Mouse (Mus musculus) cerebellum, adult 18-20 months (tissue): Measurements from ENCODE around the gene Ireb2.
"Not testable (repeated sequence)": the region's sequence is repeated elsewhere in the genome, so short reads cannot be mapped to it uniquely, and the experiment has no call there.

Experiments used
- DNase-seq, 2 experiments: peaks; one replicate each; pipeline ENCODE4 v3.0.0; 2021

The Ireb2 gene

DNA sequence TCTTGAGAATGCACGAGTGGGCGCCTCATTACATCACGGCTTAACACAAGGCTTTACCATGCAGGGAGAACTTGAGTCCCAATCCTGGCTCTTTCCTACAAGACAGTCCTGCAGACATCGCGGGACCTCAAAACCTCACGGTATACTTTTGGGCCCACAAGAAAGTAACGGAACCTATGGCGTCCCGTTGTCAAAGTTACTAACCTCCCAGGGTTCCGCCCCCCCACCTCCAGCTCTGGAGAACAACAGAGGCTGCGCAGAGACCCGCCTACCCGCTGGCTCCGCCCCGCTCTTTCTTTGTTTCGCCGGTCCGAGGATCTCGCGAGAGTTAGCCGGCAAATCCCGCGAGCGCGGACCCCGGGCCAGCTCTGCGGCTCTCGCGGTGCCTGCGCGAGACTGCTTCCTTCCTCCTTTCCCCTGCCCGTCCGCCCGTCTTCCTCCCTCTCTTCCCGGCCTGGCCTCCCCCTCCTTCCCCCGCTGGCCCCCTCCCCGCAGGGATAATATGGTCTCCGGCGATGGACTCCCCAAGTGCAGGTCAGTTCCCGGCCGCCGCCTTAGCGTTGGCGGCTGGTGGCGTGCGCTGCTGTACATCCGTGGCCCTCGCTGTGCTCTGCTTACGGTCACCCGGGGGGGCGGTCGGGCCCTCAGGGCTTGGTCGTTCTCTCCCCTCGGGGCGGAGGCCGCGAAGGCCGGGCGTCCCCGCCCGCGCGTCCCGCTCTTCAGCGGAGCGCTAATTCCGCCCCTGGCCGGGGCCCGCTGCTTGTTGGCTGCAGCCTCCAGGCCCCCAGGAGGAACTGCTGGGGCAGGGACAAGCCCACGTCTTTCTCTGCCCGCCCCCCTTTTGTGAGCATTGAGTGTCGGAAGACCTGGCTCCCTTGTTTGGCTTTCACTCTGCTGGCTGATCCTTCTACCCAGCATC, at the start of gene Ireb2:
Ireb2 (plus strand) TSS at position 427 of the 919 bp plus-strand sequence.
- DNase-seq = peak; percentile 99

DNA sequence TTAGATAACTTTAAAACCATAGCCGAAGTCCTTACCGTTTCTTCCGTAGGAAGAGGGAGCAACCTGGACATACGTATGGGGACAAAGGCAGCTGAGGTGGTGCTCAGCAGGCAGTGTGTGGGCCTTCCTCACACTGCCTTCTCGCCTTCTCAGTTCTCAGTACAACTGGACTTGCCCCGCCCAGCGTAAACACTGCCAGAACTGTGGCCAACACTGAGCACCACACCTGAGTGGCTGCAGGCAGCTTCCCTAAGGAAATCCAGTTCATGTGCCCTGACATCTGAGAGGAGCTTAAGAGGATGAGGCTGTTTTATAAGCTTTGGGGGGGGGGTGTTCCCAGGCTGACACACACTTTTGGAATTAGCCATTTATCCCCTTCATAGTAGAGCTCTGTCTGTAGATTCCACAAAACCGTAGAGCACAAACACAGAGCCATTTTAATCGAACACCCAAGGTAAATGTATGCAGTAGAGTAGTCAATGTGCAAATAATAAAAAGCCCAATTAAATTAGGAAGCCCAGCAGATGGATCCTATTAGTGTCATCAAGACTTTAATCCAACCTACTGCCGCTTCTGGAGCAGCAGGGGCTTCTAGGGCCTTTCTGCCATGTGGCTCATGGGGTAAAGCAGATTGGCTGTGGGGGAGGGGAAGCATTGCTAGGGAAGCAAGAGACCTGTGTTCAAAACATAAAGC, 46.9 kb upstream of the Ireb2 start:
- no peak for DNase-seq

DNA sequence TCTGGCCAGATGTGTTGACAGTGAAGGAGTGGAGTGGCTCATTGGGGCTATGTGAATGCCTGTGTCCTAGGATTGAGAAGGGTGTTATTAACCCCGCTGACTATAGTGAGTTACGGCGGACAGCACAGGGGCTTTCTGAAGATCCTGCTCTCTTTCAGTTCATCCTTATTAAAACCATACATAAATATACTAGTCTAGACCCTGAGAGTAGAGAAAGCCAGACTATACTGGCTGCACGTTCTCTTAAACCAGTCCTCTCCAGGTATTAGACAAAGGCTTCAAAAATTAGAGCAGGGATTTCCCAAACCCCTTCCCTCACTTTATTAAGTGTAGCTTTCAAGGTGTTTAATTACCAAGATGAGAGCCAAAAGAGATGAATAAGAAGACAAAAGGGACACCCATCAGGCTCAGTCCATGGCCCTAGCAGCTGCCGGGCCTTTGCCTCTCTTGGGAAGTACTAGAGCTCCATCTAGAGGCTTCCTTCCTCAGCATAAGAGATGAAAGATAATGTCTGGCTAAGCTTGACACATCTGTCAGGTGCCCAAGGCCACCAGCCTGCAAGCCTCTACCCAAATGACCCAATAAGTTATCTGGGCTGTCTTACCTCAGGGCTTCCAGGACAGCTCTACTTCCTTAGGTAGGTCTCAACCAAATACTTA, 42.0 kb upstream of the Ireb2 start:
- peak in 1 of 2 experiments; percentile 8 for DNase-seq

DNA sequence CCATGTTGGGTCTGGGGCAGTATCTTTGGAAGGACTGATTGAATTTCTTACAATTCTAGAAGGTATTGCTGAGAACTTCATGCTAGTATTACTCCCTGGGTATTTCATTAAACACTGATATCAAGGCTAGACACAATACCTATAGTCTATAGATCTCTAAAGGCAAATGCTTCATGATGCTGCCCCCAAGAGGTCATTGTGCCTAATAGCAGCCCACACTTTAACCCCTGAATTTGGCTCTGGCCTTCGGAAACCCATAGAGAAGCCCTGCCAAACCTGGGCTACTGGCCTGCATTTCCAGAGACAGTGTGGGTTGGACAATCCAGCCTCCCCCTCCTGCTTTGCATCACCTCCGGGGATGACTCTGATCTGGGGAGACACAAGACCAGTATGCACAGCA, 33.8 kb upstream of the Ireb2 start:
- DNase-seq = no peak

DNA sequence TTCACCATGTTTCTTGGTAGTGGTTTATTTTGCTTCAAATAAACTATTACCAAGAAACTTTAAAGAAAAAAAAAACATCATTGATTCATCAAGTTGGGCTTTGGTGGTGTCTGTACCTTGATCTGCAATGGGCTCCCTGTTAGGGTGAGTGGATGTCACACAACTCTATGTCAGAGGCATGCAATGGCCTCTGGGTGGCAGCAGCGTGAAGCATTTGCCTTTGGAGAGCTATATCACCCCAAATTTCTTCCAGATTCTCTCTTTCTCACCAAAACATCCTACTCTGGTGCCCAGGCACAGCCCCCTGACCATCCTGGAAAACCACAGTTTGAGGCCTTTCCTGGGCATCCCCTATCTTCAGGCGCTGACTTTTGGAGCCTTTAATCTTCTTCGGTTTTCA, 33.0 kb upstream of the Ireb2 start:
- DNase-seq = peak; percentile 40 to 42

DNA sequence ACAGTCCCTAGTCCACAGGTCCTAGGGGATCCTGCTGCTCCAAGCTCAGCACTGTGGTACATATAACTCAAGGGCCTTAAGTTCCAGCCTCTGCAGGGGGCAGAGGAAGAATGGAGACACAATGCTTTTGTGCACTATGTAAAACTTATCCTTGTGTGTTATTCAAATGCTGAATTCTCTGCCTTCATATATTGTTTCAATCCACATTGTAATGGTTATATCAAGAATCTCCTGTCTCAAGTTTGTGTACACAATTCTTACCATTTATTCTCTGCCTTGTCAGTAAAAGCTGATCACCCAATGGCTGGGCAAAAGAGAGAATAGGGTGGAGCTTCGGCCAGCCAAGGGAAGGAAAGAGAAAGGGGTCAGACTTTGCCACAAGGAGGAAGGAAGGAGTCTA, 29.8 kb upstream of the Ireb2 start:
- no peak for DNase-seq

DNA sequence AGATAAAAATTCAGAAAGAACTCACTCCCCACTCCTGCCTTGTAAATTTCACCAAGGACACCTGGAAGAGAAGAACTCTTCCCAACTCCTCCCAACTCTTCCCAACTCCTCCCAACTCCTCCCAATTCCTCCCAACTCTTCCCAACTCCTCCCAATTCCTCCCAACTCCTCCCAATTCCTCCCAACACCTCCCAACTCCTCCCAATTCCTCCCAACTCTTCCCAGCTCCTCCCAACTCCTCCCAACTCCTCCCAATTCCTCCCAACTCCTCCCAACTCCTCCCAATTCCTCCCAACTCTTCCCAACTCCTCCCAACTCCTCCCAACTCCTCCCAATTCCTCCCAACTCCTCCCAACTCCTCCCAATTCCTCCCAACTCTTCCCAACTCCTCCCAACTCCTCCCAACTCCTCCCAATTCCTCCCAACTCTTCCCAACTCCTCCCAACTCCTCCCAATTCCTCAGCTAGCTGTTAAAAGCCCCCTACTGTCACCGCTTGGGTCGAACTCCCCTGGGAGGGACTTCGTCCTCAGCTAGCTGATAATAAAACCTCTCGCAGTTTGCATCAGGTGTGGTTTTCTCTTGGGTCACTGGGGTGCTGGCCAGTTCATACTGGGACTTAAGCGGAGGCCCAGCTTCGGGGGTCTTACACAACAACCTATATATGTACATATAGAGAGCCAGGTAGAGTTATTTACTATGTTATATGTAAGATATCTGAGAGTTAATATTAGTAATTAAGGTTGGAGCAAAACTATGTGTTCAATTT, 27.5 kb upstream of the Ireb2 start:
- DNase-seq = not testable (repeated sequence)

DNA sequence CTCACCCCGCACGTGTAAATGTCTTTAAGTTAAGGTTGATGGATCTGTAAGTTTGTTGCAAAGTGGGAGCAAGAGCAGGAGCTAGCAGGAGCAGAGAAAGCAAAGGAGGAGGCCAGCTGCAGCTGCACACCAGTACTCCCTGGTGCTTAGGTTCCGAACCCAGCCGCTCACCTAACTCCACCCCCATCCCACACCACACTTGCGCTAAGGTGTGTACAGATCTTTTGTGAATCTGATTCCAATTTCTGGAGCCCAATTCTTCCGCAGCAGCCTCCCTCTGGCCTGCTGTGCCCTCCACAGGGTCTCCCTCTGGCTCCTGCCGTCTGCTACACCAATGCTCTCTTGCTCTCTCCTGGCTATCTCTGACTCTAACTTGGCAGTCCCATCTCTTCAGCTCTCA, 25.8 kb upstream of the Ireb2 start:
- no peak for DNase-seq

DNA sequence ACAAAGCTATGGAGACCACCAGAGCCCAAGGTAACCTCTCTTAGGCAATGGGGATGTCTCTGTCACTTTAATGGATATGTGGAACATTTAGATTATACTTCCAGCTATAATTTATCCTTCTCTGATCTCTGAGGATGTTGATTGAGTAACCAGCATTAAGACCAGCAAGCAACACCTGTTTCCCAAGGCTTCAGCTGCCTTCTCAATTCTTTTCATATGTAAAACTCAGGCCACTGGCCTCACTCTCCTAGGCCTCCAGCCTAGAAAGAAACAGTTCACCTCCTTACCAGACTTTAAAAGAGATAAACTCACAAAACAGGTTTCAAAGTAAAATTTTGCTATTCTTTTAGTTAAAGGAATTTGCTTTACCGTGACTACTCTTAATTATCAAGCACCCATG, 23.4 kb upstream of the Ireb2 start:
- no peak for DNase-seq

DNA sequence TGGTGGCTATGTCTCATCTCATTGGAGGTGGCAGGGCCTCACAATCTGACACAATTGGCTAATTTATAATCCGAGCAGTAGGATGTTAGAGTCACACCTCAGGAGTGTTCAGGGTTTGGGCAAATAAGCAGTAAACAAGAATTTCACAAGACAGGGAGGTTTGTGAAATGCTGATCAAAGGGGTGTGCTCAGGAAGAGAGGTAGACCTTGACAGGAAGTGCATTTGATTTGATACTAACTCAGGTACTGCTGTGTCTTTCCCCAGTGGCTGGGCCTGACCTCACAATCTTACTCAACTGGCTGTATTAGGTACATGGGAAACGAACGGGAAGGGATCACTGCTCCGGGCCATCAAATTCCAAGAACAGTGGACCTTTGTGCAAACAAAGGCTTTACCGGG, 21.3 kb upstream of the Ireb2 start:
- DNase-seq = no peak

DNA sequence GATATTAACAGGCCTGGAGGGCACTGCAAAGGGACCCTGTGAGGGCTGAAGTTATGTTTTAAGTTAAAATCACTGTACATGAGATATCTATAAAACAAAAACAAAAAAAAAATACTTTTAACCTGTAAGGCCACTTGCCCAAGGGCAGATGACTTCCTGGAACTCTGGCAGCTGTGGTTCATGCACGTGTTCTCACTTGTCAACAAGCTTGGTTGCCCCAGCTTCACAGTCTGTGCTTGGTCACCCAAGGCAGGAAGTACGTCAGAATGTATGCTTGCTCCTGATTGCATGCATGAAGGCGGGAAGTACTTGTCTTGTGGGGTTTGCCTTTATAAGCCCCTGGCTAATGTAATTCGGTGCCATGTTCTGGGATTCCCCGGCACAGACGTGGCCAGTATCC, 19.7 kb upstream of the Ireb2 start:
- DNase-seq = no peak

DNA sequence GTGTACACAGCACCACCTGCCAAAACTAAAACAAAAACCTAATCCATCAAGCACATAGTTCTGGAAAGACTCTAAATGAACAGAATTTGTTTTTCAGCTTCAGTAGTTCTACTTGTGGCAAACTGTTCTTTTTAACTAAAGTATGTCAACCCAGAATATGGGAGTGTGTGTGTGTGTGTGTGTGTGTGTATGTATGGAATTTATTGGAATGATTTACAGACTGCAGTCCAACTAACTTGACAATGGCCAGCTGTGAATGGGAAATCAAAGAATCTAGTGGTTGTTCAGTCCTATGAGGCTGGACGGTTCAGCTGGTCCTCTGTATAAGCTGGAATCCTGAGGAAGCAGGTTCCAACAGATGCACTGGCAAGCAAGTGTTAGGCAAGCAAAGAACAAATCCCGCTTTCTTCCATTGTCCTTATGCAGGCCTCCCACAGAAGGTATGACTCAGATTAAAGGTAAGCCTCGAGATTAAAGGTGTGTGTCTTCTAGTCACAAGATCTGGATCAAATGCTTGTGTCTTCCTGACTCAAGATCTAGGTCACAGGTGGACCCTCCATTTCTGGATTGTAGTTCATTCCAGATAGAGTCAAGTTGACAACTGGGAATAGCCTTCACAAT, 18.9 kb upstream of the Ireb2 start:
- no peak for DNase-seq

DNA sequence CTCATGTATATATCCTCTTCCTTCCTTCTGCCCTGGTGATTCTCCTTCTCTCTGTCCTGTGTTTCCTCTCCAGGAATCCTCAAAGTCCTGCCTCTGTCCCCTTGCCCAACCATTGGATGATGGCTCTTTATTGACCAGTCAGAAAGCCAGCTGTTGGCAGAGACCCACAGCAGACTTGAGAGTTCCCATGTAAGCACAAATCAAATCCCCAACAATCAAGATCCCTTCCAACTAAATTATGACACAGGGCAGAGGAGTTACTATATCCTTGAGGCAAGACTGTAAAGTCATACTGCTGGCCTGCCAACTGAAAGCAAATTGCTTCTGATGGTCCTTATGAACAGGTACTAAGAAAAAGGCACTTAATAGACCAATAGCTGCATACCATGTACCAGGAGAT, 15.4 kb upstream of the Ireb2 start:
- DNase-seq = no peak

DNA sequence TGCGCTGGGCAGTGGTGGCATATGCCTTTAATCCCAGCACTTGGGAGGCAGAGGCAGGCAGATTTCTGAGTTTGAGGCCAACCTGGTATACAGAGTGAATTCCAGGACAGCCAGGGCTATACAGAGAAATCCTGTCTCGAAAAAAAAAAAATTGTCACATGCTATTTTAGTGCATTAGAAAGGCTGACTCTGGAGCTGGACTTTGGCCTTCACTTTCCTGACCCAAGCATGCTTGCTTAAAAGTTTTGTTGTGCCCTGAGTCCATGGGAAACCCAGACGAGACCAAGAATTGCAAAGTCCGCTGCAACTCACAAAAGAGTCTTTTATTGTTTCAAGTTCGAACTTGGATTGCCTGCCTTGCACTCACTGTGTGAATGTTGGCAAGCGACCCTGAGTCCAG, 10.6 kb upstream of the Ireb2 start:
- not testable (repeated sequence) for DNase-seq

DNA sequence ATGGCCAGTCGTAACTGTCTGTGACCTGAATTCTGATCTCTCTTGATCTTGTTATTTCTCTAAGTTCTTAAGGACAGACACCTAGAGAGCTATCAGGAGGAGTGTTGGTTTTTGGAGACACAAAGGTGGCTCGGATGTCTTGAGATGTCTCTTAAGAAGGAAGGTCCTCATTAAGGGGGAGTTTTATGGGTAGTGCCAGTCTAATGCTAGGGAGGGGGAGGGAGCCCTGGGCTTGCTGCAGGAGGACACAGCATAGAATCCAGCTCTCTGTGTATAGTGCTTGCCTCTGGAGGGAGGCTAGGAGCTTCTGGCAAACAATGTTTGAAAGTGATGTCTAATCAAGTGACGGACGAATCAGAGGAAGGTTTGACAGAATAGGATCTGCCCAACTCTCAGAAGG, 10.0 kb upstream of the Ireb2 start:
- DNase-seq = no peak

DNA sequence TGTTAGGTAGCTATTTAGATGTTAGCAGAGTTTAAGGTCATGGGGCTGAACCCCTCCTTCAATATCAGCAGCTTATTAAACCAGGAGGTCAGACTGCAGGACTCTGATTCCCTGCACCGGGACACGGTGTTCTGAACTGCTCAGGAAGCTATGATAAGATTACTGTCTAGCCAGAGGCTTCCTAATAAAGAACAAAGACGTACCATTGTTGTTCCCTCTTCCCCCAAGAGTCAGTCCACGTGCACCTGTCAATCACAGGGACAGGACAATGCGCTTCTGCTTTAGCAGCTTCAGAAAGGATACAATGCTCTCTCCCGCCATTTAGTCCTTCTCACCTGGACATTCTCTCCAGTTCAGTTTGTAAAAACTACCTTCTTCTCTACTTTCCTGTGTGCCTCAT, 8.0 kb upstream of the Ireb2 start:
- DNase-seq = no peak

DNA sequence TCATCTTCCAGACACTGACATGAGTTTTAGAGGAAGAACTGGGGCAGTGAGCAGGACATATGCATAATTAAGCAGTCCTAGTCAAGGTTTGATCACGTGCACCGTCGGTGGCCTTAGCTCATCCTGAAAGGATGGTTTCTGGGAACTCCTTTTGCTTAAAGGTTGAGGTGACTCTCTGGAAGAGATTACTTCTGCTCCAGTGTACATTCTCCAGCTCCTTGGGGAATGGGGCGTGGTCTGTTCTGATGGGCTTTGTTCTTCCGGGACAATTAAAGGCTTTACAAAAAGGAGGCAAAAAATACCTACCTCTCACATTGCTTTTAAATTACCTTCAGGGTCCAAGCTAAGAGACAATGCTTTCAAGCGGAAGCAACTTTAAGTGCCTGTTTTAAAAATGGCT, 7.5 kb upstream of the Ireb2 start:
- no peak for DNase-seq

DNA sequence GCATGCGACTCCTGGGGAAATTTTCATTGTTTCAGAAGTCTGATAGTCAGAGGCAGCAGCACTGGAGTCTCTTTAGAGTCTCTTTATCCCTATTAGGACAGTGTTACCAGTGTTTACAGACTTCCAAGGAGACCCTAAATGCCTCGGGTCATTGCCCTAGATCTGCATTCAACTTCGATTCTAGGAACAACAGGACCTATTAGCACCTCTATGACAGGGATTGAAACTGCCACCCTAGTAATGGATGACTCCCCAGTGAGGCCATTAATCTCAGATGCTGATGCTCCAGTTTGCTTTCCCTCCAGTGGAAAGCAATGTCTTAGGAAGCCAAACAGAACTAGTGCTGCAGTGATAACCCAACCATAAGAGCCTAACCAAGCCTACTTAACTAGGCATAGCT, 6.1 kb upstream of the Ireb2 start:
- no peak for DNase-seq

DNA sequence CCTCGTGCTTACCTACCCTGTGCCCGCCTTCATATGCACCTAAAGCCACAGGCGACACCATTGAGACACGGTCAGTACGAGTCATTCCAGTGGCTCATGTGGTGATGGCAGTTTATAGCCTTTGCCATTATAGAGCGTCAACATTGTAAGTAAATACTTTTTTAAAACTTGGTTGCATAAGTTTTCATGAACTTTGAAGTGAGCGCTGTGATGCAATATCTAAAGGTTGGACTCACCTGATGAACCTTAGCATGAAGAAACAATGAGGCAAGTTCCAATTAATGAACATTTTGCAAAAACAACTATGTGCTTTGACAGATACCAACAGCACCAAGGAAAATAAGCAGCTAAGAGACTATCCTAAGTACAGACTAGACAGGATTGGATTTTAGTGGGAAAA, 3.1 kb upstream of the Ireb2 start:
- DNase-seq = no peak

DNA sequence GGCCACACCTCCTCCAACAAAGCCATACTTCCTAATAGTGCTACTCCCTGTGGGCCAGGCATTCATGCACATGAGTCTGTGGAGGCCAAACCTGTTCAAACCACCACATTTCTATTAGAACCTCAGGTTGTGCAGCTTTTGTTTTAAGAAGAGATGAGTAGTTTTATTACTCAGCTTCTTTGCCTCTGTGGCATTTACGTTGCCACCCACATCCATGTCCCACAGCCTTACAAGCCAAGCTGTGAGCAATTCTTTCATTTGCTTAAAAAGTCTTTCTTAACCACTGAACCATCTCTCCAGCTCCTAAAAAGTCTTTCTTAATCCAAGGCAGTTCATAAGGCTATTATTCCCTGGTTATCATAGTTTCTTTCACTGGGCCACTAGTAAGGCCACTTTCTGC, 15.2 kb downstream of the Ireb2 start:
- DNase-seq = no peak

DNA sequence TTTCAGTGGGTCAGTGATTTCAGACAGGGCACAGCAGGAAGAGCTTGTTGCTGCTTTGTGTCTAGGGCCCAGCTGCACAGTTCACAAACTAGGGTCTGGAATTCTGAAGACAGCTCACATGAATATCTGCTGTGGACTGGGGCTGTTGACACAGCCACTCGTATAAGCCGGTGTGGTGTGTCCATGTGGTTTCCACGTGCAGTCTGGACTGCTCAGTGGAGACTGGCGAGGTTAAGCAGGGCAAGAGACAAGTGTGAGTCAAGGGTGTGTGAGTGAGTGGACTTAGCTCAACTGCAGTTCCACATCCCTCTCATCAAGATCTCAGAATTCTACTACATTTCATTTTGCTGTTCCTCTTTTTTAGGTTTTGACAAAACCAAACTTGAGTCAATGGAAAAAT, 28.5 kb downstream of the Ireb2 start:
- DNase-seq = no peak

DNA sequence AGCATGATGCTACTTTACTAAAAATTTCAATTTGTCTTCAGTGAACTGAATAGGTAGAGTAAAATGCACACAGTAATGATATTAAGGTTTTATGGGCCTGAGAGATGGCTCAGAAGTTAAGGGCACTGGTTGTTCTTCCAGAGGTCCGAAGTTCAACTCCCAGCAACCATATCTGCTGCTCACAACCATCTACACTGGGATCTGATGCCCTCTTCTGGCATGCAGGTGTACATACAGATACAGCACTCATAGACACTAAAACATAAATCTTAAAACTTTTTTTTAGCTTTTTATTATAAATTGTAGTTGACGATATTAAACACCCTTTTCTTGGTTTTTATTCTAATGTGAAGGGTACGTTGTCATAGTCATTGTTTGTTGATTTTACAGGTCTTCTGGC, 33.5 kb downstream of the Ireb2 start:
- no peak for DNase-seq

DNA sequence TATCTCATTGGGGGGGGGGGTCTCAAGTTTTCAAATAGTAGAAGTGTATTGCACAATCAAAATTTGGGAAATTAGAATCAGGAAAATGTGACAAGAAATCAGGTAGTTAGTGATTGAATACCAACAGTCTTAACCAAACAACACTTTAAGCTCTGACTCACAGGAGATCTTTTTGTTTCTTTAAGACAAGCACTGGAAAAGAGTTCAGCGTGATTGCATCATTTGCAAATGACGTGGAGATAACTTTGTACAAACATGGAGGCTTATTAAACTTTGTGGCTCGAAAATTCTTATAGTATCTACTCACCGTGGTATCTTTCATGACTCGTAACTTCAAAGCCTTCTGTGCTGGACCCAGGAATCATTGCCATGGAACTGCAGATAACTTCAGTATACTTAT, 45.9 kb downstream of the Ireb2 start:
- no peak for DNase-seq
